Mouse (Mus musculus) ovary, adult 10 weeks (tissue): ENCODE data around the gene Olfr1555-ps1. TPM values are rescaled to one million over a fixed set of nuclear protein-coding genes. Genes with fewer than 3 reads are reported as not detected.

Source experiments
- polyA plus RNA-seq: library from polyadenylated mRNA; stranded (reverse); fragments of 350-450 nt; fragmentation: Illumina TruSeq; extraction: RNeasy Lipid Tissue Mini Kit (QIAGEN cat#74804); gene quantifications from one replicate; pipeline ENCODE4 v1.2.3, GENCODE M21; 2014

The Olfr1555-ps1 gene
- polyA plus RNA-seq = not detected

DNA sequence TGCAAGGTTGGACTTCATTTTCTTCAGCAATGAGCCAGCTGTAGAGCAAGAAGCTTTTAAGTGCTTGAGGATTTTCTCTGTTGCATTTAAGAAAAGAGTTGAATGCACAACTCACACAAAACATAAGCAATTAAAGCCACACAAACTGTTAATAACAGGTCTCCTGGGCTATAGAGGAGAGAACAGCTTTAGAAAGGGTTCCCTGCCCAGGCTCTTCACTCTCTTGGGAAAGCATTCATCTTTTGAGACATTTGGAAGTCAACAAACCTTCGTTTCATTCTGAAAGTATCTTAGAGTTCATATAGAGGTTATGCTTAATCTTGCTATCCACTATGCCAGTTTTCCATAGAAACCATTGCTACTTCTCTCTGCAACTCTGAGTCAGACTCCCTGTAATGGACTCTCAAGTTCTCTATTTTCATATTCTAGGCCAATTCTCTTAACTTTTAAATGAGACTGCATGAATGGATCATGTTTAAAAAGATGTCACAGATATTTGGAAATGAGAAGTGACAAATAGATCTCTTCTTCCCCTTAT is at the start of gene Olfr1555-ps1:
Gene Olfr1555-ps1, minus strand, starts transcription at position 51 of the 538 bp plus-strand sequence.

DNA sequence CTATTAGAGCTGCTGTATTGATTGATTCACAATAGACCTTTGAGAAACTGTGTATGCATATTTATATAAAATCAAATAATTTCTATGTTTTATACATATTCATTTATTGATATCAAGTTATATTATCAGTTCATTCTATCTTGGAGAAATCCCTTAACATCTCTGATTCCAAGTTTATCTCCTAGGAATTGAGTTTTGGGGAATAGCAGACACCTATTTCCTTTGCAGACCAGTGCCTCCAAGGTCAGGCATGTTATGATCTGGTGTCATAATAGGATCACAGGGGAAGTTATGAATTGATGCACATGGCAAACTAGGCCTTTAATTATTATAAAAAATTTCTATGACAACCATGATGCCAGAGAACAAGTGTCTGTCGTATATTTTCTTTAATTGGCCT is 30.4 kb upstream of the Olfr1555-ps1 start, which contains the start of gene Olfr1431:
Gene Olfr1431, plus strand, starts transcription at position 301 of the 400 bp plus-strand sequence.

DNA sequence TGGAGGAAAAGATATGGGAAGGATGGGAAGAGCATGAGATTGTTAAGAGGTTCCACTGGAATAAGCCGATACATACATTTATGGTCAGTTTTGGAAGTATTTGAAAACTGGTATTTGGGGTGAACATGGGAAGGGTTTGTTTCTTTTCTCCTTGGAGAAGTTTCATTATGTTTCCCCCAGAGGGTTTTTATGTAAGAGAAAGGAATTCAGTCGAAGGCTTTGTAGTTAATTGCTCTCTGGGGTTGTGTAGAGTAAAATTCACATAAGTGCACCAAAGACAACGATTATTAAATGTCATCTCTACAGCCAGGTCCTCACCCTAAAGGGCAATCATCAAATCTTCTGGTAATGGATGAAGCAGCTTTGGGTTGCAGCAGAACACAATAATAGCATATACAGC is 46.8 kb downstream of the Olfr1555-ps1 start, which contains the start of gene Olfr76:
Gene Olfr76, minus strand, starts transcription at position 101 of the 400 bp plus-strand sequence.

DNA sequence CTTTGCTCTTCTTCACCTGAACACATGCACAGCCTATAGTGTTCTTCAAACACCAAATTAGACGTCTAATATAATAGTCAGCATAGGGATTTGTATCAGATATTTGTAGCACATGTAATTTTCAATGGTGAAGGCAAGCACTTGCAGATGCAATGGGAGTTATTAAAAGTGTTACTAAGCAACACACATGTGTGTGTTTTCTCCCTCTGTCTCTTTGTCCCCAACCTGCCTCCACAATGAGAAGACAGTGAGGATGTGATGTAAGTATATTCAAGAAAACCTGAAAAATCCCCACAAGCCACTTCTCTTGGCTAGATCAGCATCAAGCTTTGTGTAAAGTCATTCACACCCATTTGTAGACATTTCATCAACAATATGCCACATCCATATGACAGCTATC is 54.1 kb downstream of the Olfr1555-ps1 start, which contains the start of gene Olfr1428:
Gene Olfr1428, minus strand, starts transcription at position 101 of the 400 bp plus-strand sequence.

Other genes starting within 250 kb of the Olfr1555-ps1 start
- gene Osbp, start 204.2 kb downstream of the Olfr1555-ps1 start, polyA plus RNA-seq = 28.6 TPM
- gene Olfr1423, start 128.8 kb downstream of the Olfr1555-ps1 start, polyA plus RNA-seq = not detected
- not detected for gene Olfr1424, start 107.4 kb downstream of the Olfr1555-ps1 start, polyA plus RNA-seq
- gene Olfr1425, start 92.4 kb downstream of the Olfr1555-ps1 start, polyA plus RNA-seq = not detected
- gene Olfr1426, start 78.1 kb downstream of the Olfr1555-ps1 start, polyA plus RNA-seq = not detected
- not detected for gene Olfr1427, start 66.8 kb downstream of the Olfr1555-ps1 start, polyA plus RNA-seq
- not detected for gene Olfr1428, start 54.2 kb downstream of the Olfr1555-ps1 start, polyA plus RNA-seq
- gene Olfr76, start 46.9 kb downstream of the Olfr1555-ps1 start, polyA plus RNA-seq = not detected
- gene Olfr1431, start 30.5 kb upstream of the Olfr1555-ps1 start, polyA plus RNA-seq = not detected
- not detected for gene Olfr1432, start 62.5 kb upstream of the Olfr1555-ps1 start, polyA plus RNA-seq
- gene Olfr262, start 71.5 kb upstream of the Olfr1555-ps1 start, polyA plus RNA-seq = not detected
- gene Olfr235, start 90.9 kb upstream of the Olfr1555-ps1 start, polyA plus RNA-seq = not detected
- not detected for gene Olfr1434, start 109.7 kb upstream of the Olfr1555-ps1 start, polyA plus RNA-seq
- gene Olfr1436, start 129.0 kb upstream of the Olfr1555-ps1 start, polyA plus RNA-seq = not detected
- not detected for gene Olfr1437, start 155.0 kb upstream of the Olfr1555-ps1 start, polyA plus RNA-seq
- not detected for gene Olfr1438-ps1, start 165.8 kb upstream of the Olfr1555-ps1 start, polyA plus RNA-seq
- not detected for gene Olfr1440, start 217.2 kb upstream of the Olfr1555-ps1 start, polyA plus RNA-seq
- not detected for gene Olfr1441, start 247.3 kb upstream of the Olfr1555-ps1 start, polyA plus RNA-seq